Mouse (Mus musculus) MEL-GATA-1-ER (cell line): ENCODE measurements at regions not wholly inside any gene's neighbourhood (a gene's known extent, or its start where the extent isn't known, plus 50 kb on each side); places are given as distances from the start of the nearest gene placed in this dataset.

Experiments
- DNase-seq: peaks from one replicate; pipeline ENCODE4 v3.0.0-alpha.2; 2012; ENCODE audit warnings: low read depth; ENCODE audit errors: extremely low read depth

- DNase-seq = no peak
These were observed 88.4 kb downstream of the AI593442 start for GRCm38 (mm10) chr9:52591188-52591587.

- no peak for DNase-seq
These were observed 105.5 kb downstream of the AI593442 start for GRCm38 (mm10) chr9:52574066-52574465.

- no peak for DNase-seq
These were observed 127.9 kb downstream of the AI593442 start for GRCm38 (mm10) chr9:52551577-52552281.

GRCm38 (mm10) chr9:52546071-52546470, 133.5 kb downstream of the AI593442 start:
- DNase-seq = no peak

- no peak for DNase-seq
These were observed 140.5 kb downstream of the AI593442 start for GRCm38 (mm10) chr9:52539086-52539485.

- DNase-seq = no peak
These were observed 150.1 kb downstream of the AI593442 start for GRCm38 (mm10) chr9:52529444-52529915.

- DNase-seq = no peak
These were observed 179.1 kb downstream of the AI593442 start for GRCm38 (mm10) chr9:52500487-52500886.

GRCm38 (mm10) chr9:52495483-52496270, 183.9 kb downstream of the AI593442 start:
- DNase-seq = no peak

GRCm38 (mm10) chr9:52492947-52493505, 186.6 kb downstream of the AI593442 start:
- no peak for DNase-seq

- no peak for DNase-seq
These were observed 205.9 kb downstream of the AI593442 start for GRCm38 (mm10) chr9:52473555-52474196.

- DNase-seq = no peak
These were observed 206.7 kb downstream of the AI593442 start for GRCm38 (mm10) chr9:52472859-52473258.

GRCm38 (mm10) chr9:52458518-52458917, 221.1 kb downstream of the AI593442 start:
- no peak for DNase-seq

- no peak for DNase-seq
These were observed 225.1 kb downstream of the AI593442 start for GRCm38 (mm10) chr9:52454445-52454844.

GRCm38 (mm10) chr9:52451792-52452191, 227.8 kb downstream of the AI593442 start:
- DNase-seq = no peak

- DNase-seq = no peak
These were observed 231.3 kb downstream of the AI593442 start for GRCm38 (mm10) chr9:52448245-52448644.

GRCm38 (mm10) chr9:52443228-52443627, 236.4 kb downstream of the AI593442 start:
- DNase-seq = no peak

- no peak for DNase-seq
These were observed 245.4 kb downstream of the AI593442 start for GRCm38 (mm10) chr9:52434215-52434614.

- no peak for DNase-seq
These were observed 254.2 kb downstream of the AI593442 start for GRCm38 (mm10) chr9:52425413-52425812.

GRCm38 (mm10) chr9:52422622-52423021, 254.2 kb upstream of the Zc3h12c start:
- no peak for DNase-seq

- DNase-seq = no peak
These were observed 247.3 kb upstream of the Zc3h12c start for GRCm38 (mm10) chr9:52415706-52416105.

GRCm38 (mm10) chr9:52407841-52408240, 239.5 kb upstream of the Zc3h12c start:
- no peak for DNase-seq

- no peak for DNase-seq
These were observed 234.1 kb upstream of the Zc3h12c start for GRCm38 (mm10) chr9:52402496-52402895.
